Mouse (Mus musculus): ENCODE results near the gene Tmem131. TPM values are rescaled to one million over a fixed set of nuclear protein-coding genes. Genes with fewer than 3 reads are reported as not detected.
A peak's percentile ranks its signal among the peaks of the same experiment; 100 is the strongest.

The Tmem131 gene
- polyA plus RNA-seq, 1 experiment from 2014 or later, result 13.2 TPM

DNA sequence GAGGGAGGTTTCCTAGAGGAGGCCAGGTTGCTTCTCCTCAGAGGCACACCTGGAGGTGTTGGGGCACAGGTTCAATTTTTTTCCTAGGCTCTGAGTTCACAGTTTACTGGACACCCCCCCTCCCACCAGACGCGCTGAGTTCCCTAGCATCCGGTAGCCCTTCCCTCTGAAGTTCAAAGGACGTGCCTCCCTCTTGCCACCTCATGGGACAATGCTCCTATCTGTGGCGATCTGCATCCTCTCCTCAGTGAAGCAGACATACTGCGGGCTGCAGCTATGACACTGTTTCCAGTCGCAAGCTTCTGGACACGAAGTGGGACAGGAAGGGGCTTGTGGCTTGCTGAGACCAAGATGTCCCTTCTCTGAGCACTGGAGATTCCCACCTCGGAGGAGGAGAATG lies 183.1 kb downstream of the Tmem131 start:
- no peak overlapping the region for H3K27ac ChIP-seq

DNA sequence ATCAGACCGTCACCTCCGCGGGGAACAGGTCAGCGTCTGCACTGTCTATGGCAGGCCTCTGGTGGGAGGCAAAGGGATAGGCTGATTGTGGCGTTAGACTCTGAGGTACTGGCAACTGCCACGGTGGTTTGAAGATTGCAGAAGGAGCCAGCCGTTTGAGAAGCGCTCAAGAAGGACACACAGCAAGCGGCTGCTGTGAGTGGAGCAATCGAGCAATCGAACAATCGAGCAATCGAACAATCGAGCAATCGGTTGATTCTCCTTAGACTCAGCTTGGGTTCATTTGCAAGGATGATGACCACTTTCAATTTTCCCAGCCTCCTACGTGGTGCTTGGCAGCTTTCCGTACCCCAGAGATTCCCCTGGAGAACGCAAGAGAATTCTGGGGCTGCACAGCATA lies 184.4 kb downstream of the Tmem131 start:
- Histone ChIP-seq H3K9ac (replicated peaks) (no peak overlapping the region), H3K9me3 (no peaks in the 10 kb centered on the region), H3K27me3 (no peaks in the 10 kb centered on the region), H3K36me3 (no peaks in the 10 kb centered on the region), H3K4me2 (replicated peaks) (no peak overlapping the region), H3K4me3 (replicated peaks) (no peak overlapping the region), H3K4me1 (replicated peaks) (no peaks in the 10 kb centered on the region), H3K27ac (no peak overlapping the region)
- ATAC-seq, result no peak
- 89% methylated on average over 18 of the region's 18 CpGs for WGBS

More for the DNA sequence above, 183.1 kb downstream of the Tmem131 start:
- H3K4me2 ChIP-seq (replicated peaks), result no peak overlapping the region
- H3K36me3 ChIP-seq, result no peaks in the 10 kb centered on the region
- H3K9ac ChIP-seq (replicated peaks), result no peak overlapping the region
- no peaks in the 10 kb centered on the region for H3K9me3 ChIP-seq
- 83% methylated on average over 9 of the region's 9 CpGs for WGBS
- ATAC-seq, result no peak
- no peaks in the 10 kb centered on the region for H3K27me3 ChIP-seq
- no peak overlapping the region for H3K4me3 ChIP-seq (replicated peaks)
- H3K4me1 ChIP-seq (replicated peaks), result no peaks in the 10 kb centered on the region

DNA sequence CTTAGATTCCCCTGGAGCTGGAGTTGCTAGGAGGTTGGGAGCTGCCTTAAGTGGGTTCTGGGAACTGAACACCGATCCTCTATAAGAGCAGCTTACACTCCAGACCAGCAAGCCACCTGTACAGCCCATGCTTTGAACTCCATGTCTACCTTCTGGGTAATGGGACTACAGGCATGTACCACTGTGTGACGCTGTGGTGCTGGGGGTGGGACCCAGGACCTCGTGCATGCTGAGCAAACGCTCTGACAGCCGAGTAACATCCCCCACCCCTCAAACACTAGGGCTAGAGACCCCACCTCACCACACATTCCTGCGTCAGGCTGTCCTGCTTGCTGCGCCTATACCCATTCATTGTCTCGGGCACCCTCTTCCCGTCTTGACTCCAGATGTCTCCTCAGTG lies 184.9 kb downstream of the Tmem131 start:
- H3K36me3 ChIP-seq, result no peaks in the 10 kb centered on the region
- H3K27me3 ChIP-seq, result no peaks in the 10 kb centered on the region
- ATAC-seq, result no peak
- 87% methylated on average over 9 of the region's 9 CpGs for WGBS
- H3K27ac ChIP-seq, result no peak overlapping the region
- no peaks in the 10 kb centered on the region for H3K9me3 ChIP-seq
- H3K4me3 ChIP-seq (replicated peaks), result no peak overlapping the region
- H3K4me2 ChIP-seq (replicated peaks), result no peak overlapping the region
- no peak overlapping the region for H3K9ac ChIP-seq (replicated peaks)
- no peaks in the 10 kb centered on the region for H3K4me1 ChIP-seq (replicated peaks)

DNA sequence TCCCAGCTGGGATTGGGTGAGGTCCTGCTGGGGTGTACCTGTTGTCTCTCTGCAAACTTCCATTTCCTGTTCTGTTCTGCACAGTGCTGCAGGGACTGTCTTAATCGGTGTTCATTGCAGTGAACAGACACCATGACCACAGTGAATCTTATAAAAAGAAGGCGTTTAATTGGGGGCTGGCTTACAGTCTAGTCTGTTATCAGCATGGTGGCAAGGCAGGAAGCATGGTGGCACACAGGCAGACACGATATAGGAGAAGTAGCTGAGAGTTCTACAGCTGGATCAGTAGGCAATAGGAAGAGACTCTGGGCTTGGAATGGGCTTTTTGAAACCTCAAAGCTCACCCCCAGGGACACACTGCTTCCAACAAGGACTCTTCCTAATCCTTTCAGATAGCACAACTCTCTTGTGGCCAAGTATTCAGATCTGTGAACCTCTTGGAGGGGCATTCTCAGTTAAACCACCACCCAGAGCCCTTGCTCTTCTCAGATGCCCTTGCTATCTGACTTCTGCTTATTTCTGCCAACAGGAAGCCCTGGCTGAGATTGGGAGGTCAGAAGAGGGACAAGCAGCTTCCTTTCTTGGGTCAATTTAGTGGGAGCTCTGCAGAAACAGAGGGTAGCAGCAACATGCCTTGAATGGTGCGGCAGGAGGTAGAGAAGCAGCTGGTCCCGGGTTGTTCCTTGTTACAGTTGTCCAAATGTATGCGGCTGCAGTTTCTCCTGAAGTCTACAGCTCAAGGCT lies 189.4 kb downstream of the Tmem131 start:
- Histone ChIP-seq H3K4me2 (replicated peaks) (no peak overlapping the region), H3K36me3 (no peaks in the 10 kb centered on the region), H3K27me3 (no peaks in the 10 kb centered on the region), H3K4me3 (replicated peaks) (no peak overlapping the region), H3K4me1 (replicated peaks) (no peaks in the 10 kb centered on the region), H3K9me3 (no peaks in the 10 kb centered on the region), H3K9ac (replicated peaks) (no peak overlapping the region), H3K27ac (no peak overlapping the region)
- ATAC-seq, result no peak
- 82% methylated on average over 6 of the region's 6 CpGs for WGBS

DNA sequence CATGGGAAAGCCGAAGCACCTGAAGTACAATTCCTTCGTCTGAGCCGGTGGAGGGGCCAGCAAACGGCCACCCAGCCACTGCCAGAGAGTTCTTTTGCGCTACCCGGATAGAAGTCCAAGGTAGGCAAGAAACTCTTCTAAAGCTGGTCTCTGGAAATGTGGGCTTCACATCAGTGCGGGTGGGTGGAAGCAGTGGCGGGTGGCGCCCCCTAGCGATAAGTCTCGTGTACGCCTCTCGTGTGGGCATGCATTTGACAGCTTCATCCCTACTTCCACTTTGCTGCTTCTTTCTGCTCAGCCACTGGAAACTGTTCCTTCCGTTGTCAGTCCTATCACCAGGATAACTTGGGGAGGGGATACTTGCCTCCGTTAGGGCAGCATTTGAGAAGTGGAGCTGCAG lies 197.0 kb downstream of the Tmem131 start:
- no peak overlapping the region for H3K27ac ChIP-seq
- H3K4me2 ChIP-seq (replicated peaks), result no peak overlapping the region
- H3K9me3 ChIP-seq, result no peaks in the 10 kb centered on the region
- no peaks in the 10 kb centered on the region for H3K27me3 ChIP-seq
- no peak overlapping the region for H3K9ac ChIP-seq (replicated peaks)
- 48% methylated on average over 15 of the region's 15 CpGs for WGBS
- no peak for ATAC-seq
- no peak overlapping the region for H3K4me3 ChIP-seq (replicated peaks)
- H3K4me1 ChIP-seq (replicated peaks), result peaks cover 21% of the 10 kb centered on the region
- no peaks in the 10 kb centered on the region for H3K36me3 ChIP-seq

DNA sequence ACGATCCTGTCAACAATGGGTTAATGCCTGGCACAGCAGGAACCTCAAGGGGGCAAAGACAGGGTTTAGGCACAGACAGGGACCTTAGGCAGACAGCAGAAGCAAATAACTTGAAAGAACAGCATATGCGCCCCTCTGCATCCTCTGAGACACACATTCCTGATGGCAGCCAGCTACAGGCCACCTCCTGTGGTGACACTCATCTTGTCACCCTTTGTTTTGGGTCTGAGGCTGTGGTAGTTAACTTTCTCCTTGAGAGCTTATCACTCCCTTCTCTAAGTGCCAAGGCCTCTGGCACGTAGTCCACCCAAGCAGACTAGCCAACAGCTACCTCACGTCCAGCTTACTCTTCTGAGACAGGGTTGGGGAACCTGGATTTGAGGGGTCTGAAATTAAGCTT lies 197.8 kb downstream of the Tmem131 start:
- Histone ChIP-seq H3K27me3 (no peaks in the 10 kb centered on the region), H3K36me3 (no peaks in the 10 kb centered on the region), H3K9ac (replicated peaks) (no peak overlapping the region), H3K4me1 (replicated peaks) (peaks cover 21% of the 10 kb centered on the region), H3K4me3 (replicated peaks) (no peak overlapping the region), H3K27ac (no peak overlapping the region), H3K9me3 (no peaks in the 10 kb centered on the region), H3K4me2 (replicated peaks) (no peak overlapping the region)
- WGBS, result 36% methylated on average over 4 of the region's 4 CpGs
- ATAC-seq, result no peak

DNA sequence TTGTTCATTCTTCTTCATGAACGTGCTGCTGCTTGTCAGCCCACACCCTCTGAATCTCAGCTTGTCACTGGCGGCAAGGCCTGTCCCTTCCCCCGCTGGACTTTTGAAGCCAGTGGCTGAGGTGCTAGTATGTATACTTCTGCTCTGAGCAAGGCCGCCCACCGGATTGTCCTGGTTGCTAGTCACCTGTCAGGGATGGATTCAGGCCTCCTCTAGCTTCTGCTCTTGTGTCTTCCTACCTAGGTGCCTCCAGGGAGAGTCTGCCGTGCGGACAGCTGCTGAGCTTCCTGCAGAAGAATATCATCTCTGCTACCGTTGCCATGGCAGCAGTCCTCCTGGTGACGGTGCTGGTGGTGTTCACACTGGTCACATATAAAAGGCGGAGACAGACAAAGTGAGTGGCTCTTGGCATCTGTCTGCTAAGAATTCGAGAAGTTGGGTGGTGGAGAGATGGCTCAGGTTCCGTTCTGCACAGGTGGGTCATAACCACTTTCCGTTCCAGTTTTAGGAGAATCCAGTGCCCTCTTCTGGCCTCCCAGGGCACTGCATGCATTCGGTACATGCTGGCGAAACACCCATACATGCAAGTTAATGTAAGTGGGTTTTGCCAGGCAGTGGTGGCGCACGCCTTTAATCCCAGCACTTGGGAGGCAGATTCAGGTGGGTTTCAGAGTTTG lies 199.1 kb downstream of the Tmem131 start:
- H3K36me3 ChIP-seq, result no peaks in the 10 kb centered on the region
- no peak overlapping the region for H3K9ac ChIP-seq (replicated peaks)
- WGBS, result 22% methylated on average over 17 of the region's 17 CpGs
- no peaks in the 10 kb centered on the region for H3K9me3 ChIP-seq
- H3K27me3 ChIP-seq, result no peaks in the 10 kb centered on the region
- peak overlapping the region; percentile 62 for H3K27ac ChIP-seq
- peak overlapping the region; percentile 25 for H3K4me3 ChIP-seq (replicated peaks)
- peak overlapping the region; percentile 51 for H3K4me2 ChIP-seq (replicated peaks)
- ATAC-seq, result peak; percentile 93
- H3K4me1 ChIP-seq (replicated peaks), result peaks cover 21% of the 10 kb centered on the region

DNA sequence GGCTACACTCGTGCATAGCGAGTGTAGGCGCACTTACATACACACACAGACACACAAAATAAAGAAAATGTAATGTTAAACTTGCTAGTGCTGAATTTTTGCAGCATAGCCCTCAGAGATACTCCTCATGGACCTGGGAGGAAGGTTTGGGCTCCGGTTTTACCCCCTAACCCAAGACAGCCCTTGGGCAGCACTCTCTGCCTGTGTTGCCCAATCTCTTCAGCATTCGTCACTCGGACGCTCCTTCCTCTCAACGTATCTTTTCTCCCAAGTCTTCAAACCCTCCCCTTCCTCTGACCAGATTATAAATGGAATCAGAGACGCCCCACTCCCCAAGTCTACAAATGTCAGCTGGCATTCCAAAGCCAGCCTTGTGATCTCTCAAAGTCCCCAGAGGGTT lies 200.4 kb downstream of the Tmem131 start:
- no peaks in the 10 kb centered on the region for H3K36me3 ChIP-seq
- no peak for ATAC-seq
- H3K27me3 ChIP-seq, result no peaks in the 10 kb centered on the region
- H3K4me1 ChIP-seq (replicated peaks), result peaks cover 21% of the 10 kb centered on the region
- 84% methylated on average over 9 of the region's 9 CpGs for WGBS
- H3K9ac ChIP-seq (replicated peaks), result no peak overlapping the region
- H3K4me3 ChIP-seq (replicated peaks), result no peak overlapping the region
- no peak overlapping the region for H3K27ac ChIP-seq
- H3K4me2 ChIP-seq (replicated peaks), result no peak overlapping the region
- H3K9me3 ChIP-seq, result no peaks in the 10 kb centered on the region

Other genes with a start within 250 kb of the Tmem131 start
- gene 4933424G06Rik, start 233.5 kb downstream of the Tmem131 start, polyA plus RNA-seq (2015; fragmentation: Nextera tagmentation; extraction: Ambion mirVana), result 0.24 and 0.36 TPM in 2 replicates
- gene Actr1b, start 229.2 kb downstream of the Tmem131 start, polyA plus RNA-seq (2015; fragmentation: Nextera tagmentation; extraction: Ambion mirVana), result 97.5 and 102 TPM in 2 replicates
- gene Zap70, start 181.9 kb downstream of the Tmem131 start, polyA plus RNA-seq (2015; fragmentation: Nextera tagmentation; extraction: Ambion mirVana), result 0.65 and 1.1 TPM in 2 replicates
- gene Vwa3b, start 82.9 kb upstream of the Tmem131 start, polyA plus RNA-seq (2015; fragmentation: Nextera tagmentation; extraction: Ambion mirVana), result 0.28 and 0.54 TPM in 2 replicates

All from midbrain, embryonic 13.5 days (tissue).